23 mouse cellular contexts compared by ENCODE assay signal in genomic region chrX:93958502-93958901, GRCm38 (mm10). TPM values are rescaled to one million over a fixed set of nuclear protein-coding genes. Genes with fewer than 3 reads are reported as not detected.
"Had no signal": no experiment of that assay in that cellular context is flagged by ENCODE, and none has a peak within 500 bp of the region (broad histone marks: within the 10 kb centered on the region; RNA-seq: fewer than 3 reads in every experiment).

No protein-coding gene starts in this region.

- H3K4me3 ChIP-seq: megakaryocyte, embryonic 14.5 days; midbrain, embryonic 13.5 days; midbrain, embryonic 15.5 days; neural tube, embryonic 12.5 days had no signal

- H3K4me1 ChIP-seq: midbrain, embryonic 13.5 days; midbrain, embryonic 15.5 days; neural tube, embryonic 12.5 days had no signal

- DNase-seq: lung, adult 18-20 months; lung, embryonic 14.5 days; lung, postnatal 10 days; lung, postnatal 4 days; retina, postnatal 1 day; right cerebral cortex, adult 18-20 months; right cerebral cortex, postnatal 25 days; right cerebral cortex, postnatal 4 days; spleen, adult 18-20 months; thymus, adult 2 months; thymus, postnatal 25 days; thymus, postnatal 4 days had no signal

- H3K27ac ChIP-seq: midbrain, embryonic 13.5 days; midbrain, embryonic 15.5 days; neural tube, embryonic 12.5 days had no signal

- H3K36me3 ChIP-seq: midbrain, embryonic 13.5 days; midbrain, embryonic 15.5 days; neural tube, embryonic 12.5 days had no signal

- H3K9ac ChIP-seq: lung, embryonic 14.5 days; midbrain, embryonic 13.5 days; midbrain, embryonic 15.5 days; neural tube, embryonic 12.5 days had no signal

- H3K9me3 ChIP-seq: megakaryocyte, embryonic 14.5 days; midbrain, embryonic 13.5 days; midbrain, embryonic 15.5 days; neural tube, embryonic 12.5 days had no signal

- H3K4me2 ChIP-seq: lung, embryonic 14.5 days; midbrain, embryonic 11.5 days; midbrain, embryonic 13.5 days; midbrain, embryonic 15.5 days; neural tube, embryonic 12.5 days had no signal

- ATAC-seq: midbrain, embryonic 13.5 days; midbrain, embryonic 15.5 days had no signal

- H3K27me3 ChIP-seq: midbrain, embryonic 13.5 days; neural tube, embryonic 12.5 days had no signal

RNA-seq across cellular contexts. Expression of gene AU015836, which starts 10.0 kb away (rescaled TPM):
- total RNA-seq: midbrain, postnatal 0 days; monocyte, adult 5-6 weeks; neutrophil, adult 5-6 weeks had no signal
- polyA plus RNA-seq: lung, embryonic 14.5 days; lung, embryonic 16.5 days; midbrain, embryonic 13.5 days; midbrain, embryonic 15.5 days; midbrain, postnatal 0 days; neural tube, embryonic 12.5 days; neural tube, embryonic 14.5 days; small intestine, adult 2 months had no signal
